Mouse (Mus musculus) heart, postnatal 0 days (tissue): Measurements from ENCODE around the gene Cdkn2aipnl. TPM values are rescaled to one million over a fixed set of nuclear protein-coding genes. Genes with fewer than 3 reads are reported as not detected.

Experiments
- ATAC-seq: fragments of 200-750 bp; cut with Nextera tagmentation; 2 replicates; pipeline ENCODE4 v1.8.0; 2017; ENCODE audit warnings: low read depth, moderate number of reproducible peaks, moderate library complexity; ENCODE audit not compliant: insufficient read depth
- DNase-seq: peaks from one replicate; pipeline ENCODE4 v3.0.0-alpha.2; 2016; ENCODE audit warnings: low spot score
- H3K27ac ChIP-seq: fragments of 300-500 bp; sonication (generic); 2 replicates; pipeline ENCODE4 v1.5.1; 2014; ENCODE audit warnings: low read depth, mild to moderate bottlenecking
- H3K27me3 ChIP-seq: fragments of 300-500 bp; sonication (generic); 2 replicates; pipeline ENCODE4 v1.6.1; 2014; ENCODE audit warnings: low read length, mixed read lengths; ENCODE audit not compliant: control insufficient read depth, insufficient read depth
- H3K36me3 ChIP-seq: fragments of 300-500 bp; sonication (generic); replicated peaks from 2 replicates; pipeline ENCODE4 v1.6.1; 2014; ENCODE audit warnings: low read length, mixed read lengths; ENCODE audit not compliant: control insufficient read depth, insufficient read depth
- H3K4me1 ChIP-seq: fragments of 300-500 bp; sonication (generic); 2 replicates; pipeline ENCODE4 v1.6.1; 2014; ENCODE audit warnings: antibody characterized with exemption; ENCODE audit not compliant: control insufficient read depth, insufficient read depth
- H3K4me2 ChIP-seq: fragments of 300-500 bp; sonication (generic); 2 replicates; pipeline ENCODE4 v1.6.1; 2014; ENCODE audit warnings: low read depth, mild to moderate bottlenecking, low read length, moderate library complexity
- H3K4me3 ChIP-seq: fragments of 300-500 bp; sonication (generic); 2 replicates; pipeline ENCODE4 v1.5.1; 2014; ENCODE audit warnings: low read depth, low read length
- H3K9ac ChIP-seq: fragments of 300-500 bp; sonication (generic); replicated peaks from 2 replicates; pipeline ENCODE4 v1.6.1; 2014; ENCODE audit warnings: low read depth, low read length, mixed read lengths
- H3K9me3 ChIP-seq: fragments of 300-500 bp; sonication (generic); replicated peaks from 2 replicates; pipeline ENCODE4 v1.6.1; 2016; ENCODE audit warnings: low read length; ENCODE audit not compliant: control insufficient read depth
- CTCF ChIP-seq: IDR thresholded peaks from 2 replicates; pipeline ENCODE4 v1.5.1; 2016; ENCODE audit warnings: antibody characterized with exemption, control low read depth, low read depth
- EP300 ChIP-seq: IDR thresholded peaks from 2 replicates; pipeline ENCODE4 v1.6.1; 2016; ENCODE audit warnings: antibody characterized with exemption, low read depth
- WGBS: fragments of 180-500 bp; shearing (Covaris S2); extraction: QIAGEN DNeasy Blood & Tissue Kit; methylation state at CpG from one replicate; pipeline ENCODE4 v1.1.7; 2014; 5-methylcytosine and 5-hydroxymethylcytosine counted together
- polyA plus RNA-seq: library from polyadenylated mRNA; unstranded; fragments of >200 nt; fragmentation: Nextera tagmentation; extraction: Ambion mirVana; gene quantifications from 2 replicates; pipeline ENCODE4 v1.2.1, GENCODE M21; 2015
- total RNA-seq: library from RNA; depleted of rRNA; stranded (reverse); fragments of >200 nt; gene quantifications from 2 replicates; pipeline ENCODE4 v1.2.3, GENCODE M21; 2014; ENCODE audit warnings: low replicate concordance

The Cdkn2aipnl gene
- total and polyA plus RNA-seq, 2 experiments from 2014 or later, result 37.6 to 40.7 TPM

DNA sequence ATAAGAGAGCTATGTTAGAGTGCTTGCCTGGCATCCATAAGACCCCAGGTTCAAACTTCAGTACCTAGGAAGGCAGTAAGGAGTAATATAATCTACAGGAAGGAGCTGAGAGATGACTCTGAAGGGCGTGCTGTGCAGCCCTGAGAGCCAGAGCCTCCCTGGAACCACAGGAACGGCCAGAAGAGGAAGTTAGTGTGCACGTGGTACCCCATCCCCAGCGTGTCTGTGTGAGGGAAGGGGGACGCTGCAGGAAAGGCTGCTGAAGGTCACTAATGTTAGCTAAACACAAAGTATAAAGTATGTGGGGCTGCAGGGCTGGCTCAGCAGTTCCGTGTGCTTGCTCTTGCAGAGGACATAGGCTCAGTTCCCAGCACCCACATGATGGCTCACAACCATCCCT lies 41.9 kb upstream of the Cdkn2aipnl start:
- TF ChIP-seq CTCF (no peak), EP300 (no peak)
- Histone ChIP-seq H3K4me1 (peaks cover 4% of the 10 kb centered on the region; the same call in 1 of the 2 replicates), H3K36me3 (no peaks in the 10 kb centered on the region), H3K4me2 (no peak overlapping the region), H3K27me3 (no peaks in the 10 kb centered on the region), H3K9me3 (0 out of 2 replicates have a peak, but pooled peaks cover 8% of the 10 kb centered on the region), H3K4me3 (no peak overlapping the region), H3K9ac (no peak overlapping the region), H3K27ac (no peak overlapping the region)
- DNase-seq (no peak), ATAC-seq (no peak)
- 49% methylated on average over 6 of the region's 6 CpGs for WGBS

DNA sequence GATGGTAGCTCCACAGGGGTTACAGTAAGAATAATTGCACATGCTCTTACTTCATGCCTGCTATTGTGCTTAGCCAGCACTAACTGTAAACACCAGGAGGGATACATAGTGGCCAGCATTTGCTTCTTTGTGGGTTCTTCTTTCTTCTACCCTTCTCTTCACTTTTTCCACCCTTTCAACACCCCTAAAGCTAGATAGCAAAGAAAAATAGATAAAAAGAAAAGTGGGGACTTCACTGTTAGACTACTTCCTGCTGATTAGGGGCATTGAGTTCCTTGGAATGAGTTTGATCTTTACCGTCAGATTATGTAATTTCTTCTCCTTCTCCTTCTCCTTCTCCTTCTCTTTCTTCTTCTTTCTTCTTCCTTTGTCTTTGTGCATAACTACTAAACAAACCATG lies 41.1 kb upstream of the Cdkn2aipnl start:
- Histone ChIP-seq H3K27me3 (no peaks in the 10 kb centered on the region), H3K4me2 (no peak overlapping the region), H3K36me3 (no peaks in the 10 kb centered on the region), H3K27ac (no peak overlapping the region), H3K4me3 (no peak overlapping the region), H3K4me1 (peaks cover 4% of the 10 kb centered on the region; the same call in 1 of the 2 replicates), H3K9ac (no peak overlapping the region), H3K9me3 (0 out of 2 replicates have a peak, but pooled peaks cover 8% of the 10 kb centered on the region)
- 49% methylated on average over 1 of the region's 1 CpGs for WGBS
- ATAC-seq (no peak), DNase-seq (no peak)
- TF ChIP-seq EP300 (no peak), CTCF (no peak)

DNA sequence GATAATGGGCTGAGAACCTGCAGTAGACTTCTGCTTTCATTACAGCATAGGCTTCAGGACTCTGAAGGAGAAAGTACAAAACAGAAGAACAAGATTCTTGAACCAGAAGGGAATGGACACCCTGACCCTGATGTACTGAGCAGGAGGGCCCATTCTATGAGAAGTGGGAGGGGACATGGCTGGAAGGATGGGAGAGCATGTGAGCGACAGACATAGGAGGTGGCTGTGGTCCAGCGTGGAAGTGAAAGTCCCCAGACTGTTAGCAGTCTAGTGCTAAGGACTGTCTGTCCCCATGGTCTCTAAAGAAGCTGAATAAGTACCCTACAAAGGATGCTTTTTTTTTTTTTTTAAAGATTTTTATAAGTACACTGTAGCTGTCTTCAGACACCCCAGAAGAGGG lies 40.4 kb upstream of the Cdkn2aipnl start:
- Histone ChIP-seq H3K36me3 (no peaks in the 10 kb centered on the region), H3K27me3 (no peaks in the 10 kb centered on the region), H3K4me3 (no peak overlapping the region), H3K4me2 (no peak overlapping the region), H3K27ac (no peak overlapping the region), H3K9ac (no peak overlapping the region), H3K9me3 (0 out of 2 replicates have a peak, but pooled peaks cover 8% of the 10 kb centered on the region), H3K4me1 (peaks cover 4% of the 10 kb centered on the region; the same call in 1 of the 2 replicates)
- DNase-seq (no peak), ATAC-seq (no peak)
- 67% methylated on average over 2 of the region's 2 CpGs for WGBS
- TF ChIP-seq EP300 (no peak), CTCF (no peak)

DNA sequence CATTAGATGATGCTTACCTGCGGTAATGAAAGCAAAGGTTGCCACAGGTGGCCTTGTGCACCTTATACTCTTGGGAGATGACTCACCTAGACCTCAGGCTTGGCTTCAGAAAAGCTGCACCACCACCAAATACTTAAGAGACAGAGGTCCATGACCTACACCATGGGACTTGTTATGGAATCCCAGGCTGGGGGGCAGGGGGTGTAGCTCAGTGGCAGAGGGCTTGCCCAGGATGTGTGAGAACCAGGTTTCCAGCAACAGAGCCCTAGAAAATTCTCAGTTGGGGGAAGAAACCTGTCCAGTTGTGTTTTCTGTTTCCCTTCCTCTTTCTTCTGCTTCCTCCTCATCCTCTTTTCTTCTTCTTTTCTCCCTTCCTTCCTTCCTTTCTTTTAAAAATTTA lies 36.3 kb upstream of the Cdkn2aipnl start:
- H3K27me3 ChIP-seq, result no peaks in the 10 kb centered on the region
- no peaks in the 10 kb centered on the region for H3K4me1 ChIP-seq
- no peak for DNase-seq
- TF ChIP-seq CTCF, result no peak
- TF ChIP-seq EP300, result no peak
- 78% methylated on average over 1 of the region's 1 CpGs for WGBS
- H3K27ac ChIP-seq, result no peak overlapping the region
- no peaks in the 10 kb centered on the region for H3K9me3 ChIP-seq
- H3K4me2 ChIP-seq, result no peak overlapping the region
- no peak overlapping the region for H3K4me3 ChIP-seq
- H3K9ac ChIP-seq, result no peak overlapping the region
- ATAC-seq, result no peak
- H3K36me3 ChIP-seq, result no peaks in the 10 kb centered on the region

DNA sequence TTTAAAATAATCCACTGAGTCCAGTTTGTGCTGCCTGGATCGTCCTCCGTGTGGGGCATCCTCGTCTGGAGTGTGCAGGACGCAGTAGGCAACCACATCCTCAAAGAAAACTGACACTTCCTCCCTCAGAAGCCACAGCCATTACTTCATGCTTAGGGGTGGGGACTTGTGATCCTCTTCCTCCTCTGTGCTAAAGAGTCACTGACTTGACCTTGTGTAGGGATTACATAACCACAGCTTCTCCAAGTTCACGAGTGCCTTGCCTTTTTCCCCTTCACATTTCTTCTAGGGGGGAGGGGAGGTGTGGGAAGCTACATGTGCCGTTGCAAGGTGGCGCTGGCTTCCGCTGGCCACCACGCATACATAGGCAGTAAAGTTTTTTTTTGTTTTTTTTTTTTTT lies 35.7 kb upstream of the Cdkn2aipnl start:
- 65% methylated on average over 9 of the region's 9 CpGs for WGBS
- H3K4me1 ChIP-seq, result no peaks in the 10 kb centered on the region
- no peak for DNase-seq

DNA sequence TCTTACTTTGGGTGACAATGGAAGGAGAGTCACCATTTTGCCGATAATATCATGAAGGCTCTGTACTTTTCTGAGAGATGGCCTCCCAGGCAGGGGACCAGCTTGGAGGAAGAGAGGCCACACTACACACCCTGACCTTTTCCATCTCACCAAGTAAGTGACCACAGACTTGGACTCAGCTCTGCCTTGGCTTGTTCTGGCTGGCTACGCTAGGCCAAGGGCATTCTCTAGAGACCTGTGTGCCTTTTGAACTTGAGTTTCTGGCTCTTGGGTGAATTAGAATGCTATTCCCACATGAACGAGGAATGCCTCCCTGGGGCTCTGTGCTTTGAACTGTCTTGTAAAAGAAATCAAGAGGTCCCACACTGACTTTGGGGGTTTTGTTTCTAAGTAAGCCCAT lies 33.2 kb upstream of the Cdkn2aipnl start:
- Histone ChIP-seq H3K4me3 (no peak overlapping the region), H3K27ac (no peak overlapping the region), H3K9ac (no peak overlapping the region), H3K4me2 (no peak overlapping the region), H3K36me3 (no peaks in the 10 kb centered on the region), H3K27me3 (no peaks in the 10 kb centered on the region), H3K4me1 (no peaks in the 10 kb centered on the region), H3K9me3 (no peaks in the 10 kb centered on the region)
- WGBS, result 87% methylated on average over 3 of the region's 3 CpGs
- DNase-seq (no peak), ATAC-seq (no peak)
- TF ChIP-seq CTCF (no peak), EP300 (no peak)

More for the DNA sequence above, 35.7 kb upstream of the Cdkn2aipnl start:
- H3K27ac ChIP-seq, result no peak overlapping the region
- no peak for TF ChIP-seq EP300
- no peak for TF ChIP-seq CTCF
- ATAC-seq, result no peak
- no peak overlapping the region for H3K9ac ChIP-seq
- H3K27me3 ChIP-seq, result no peaks in the 10 kb centered on the region
- H3K36me3 ChIP-seq, result no peaks in the 10 kb centered on the region
- H3K9me3 ChIP-seq, result no peaks in the 10 kb centered on the region
- no peak overlapping the region for H3K4me3 ChIP-seq
- no peak overlapping the region for H3K4me2 ChIP-seq
